Mouse (Mus musculus): ENCODE data around the gene Mcf2l.

Mcf2l gene

GRCm38 (mm10) chr8:12873357-12874046 lies at the start of gene Mcf2l:
Gene Mcf2l, plus strand, starts transcription at chr8:12873806.
- no peak for DNase-seq (ENCODE audit: low spot score)

- no peak for DNase-seq (ENCODE audit: low spot score)
Measured at GRCm38 (mm10) chr8:12824562-12824961, 49.0 kb upstream of the Mcf2l start.

- DNase-seq (ENCODE audit: low spot score), result no peak
Measured at GRCm38 (mm10) chr8:12825236-12825635, 48.4 kb upstream of the Mcf2l start.

GRCm38 (mm10) chr8:12825686-12826237 lies 47.8 kb upstream of the Mcf2l start:
- DNase-seq (ENCODE audit: low spot score), result no peak

- DNase-seq (ENCODE audit: low spot score), result no peak
Measured at GRCm38 (mm10) chr8:12827124-12827523, 46.5 kb upstream of the Mcf2l start.

GRCm38 (mm10) chr8:12828298-12828697 lies 45.3 kb upstream of the Mcf2l start:
- DNase-seq (ENCODE audit: low spot score), result no peak

- no peak for DNase-seq (ENCODE audit: low spot score)
Measured at GRCm38 (mm10) chr8:12829381-12829780, 44.2 kb upstream of the Mcf2l start.

GRCm38 (mm10) chr8:12831659-12832589 lies 41.7 kb upstream of the Mcf2l start:
- no peak for DNase-seq (ENCODE audit: low spot score)

- DNase-seq (ENCODE audit: low spot score), result no peak
Measured at GRCm38 (mm10) chr8:12833616-12834015, 40.0 kb upstream of the Mcf2l start.

- DNase-seq (ENCODE audit: low spot score), result no peak
Measured at GRCm38 (mm10) chr8:12840834-12841233, 32.8 kb upstream of the Mcf2l start.

- DNase-seq (ENCODE audit: low spot score), result no peak
Measured at GRCm38 (mm10) chr8:12842342-12842995, 31.1 kb upstream of the Mcf2l start.

GRCm38 (mm10) chr8:12844347-12844950 lies 29.2 kb upstream of the Mcf2l start:
- no peak for DNase-seq (ENCODE audit: low spot score)

- DNase-seq (ENCODE audit: low spot score), result no peak
Measured at GRCm38 (mm10) chr8:12846447-12846846, 27.2 kb upstream of the Mcf2l start.

- no peak for DNase-seq (ENCODE audit: low spot score)
Measured at GRCm38 (mm10) chr8:12851241-12851640, 22.4 kb upstream of the Mcf2l start.

GRCm38 (mm10) chr8:12856038-12856437 lies 17.6 kb upstream of the Mcf2l start:
- no peak for DNase-seq (ENCODE audit: low spot score)

GRCm38 (mm10) chr8:12863061-12863460 lies 10.5 kb upstream of the Mcf2l start:
- DNase-seq (ENCODE audit: low spot score), result no peak

- no peak for DNase-seq (ENCODE audit: low spot score)
Measured at GRCm38 (mm10) chr8:12863608-12864007, 10.0 kb upstream of the Mcf2l start.

GRCm38 (mm10) chr8:12865790-12866189 lies 7.8 kb upstream of the Mcf2l start:
- no peak for DNase-seq (ENCODE audit: low spot score)

GRCm38 (mm10) chr8:12869661-12870060 lies 3.9 kb upstream of the Mcf2l start:
- no peak for DNase-seq (ENCODE audit: low spot score)

GRCm38 (mm10) chr8:12870656-12871055 lies 3.0 kb upstream of the Mcf2l start:
- DNase-seq (ENCODE audit: low spot score), result no peak

GRCm38 (mm10) chr8:12871461-12871860 lies 2.1 kb upstream of the Mcf2l start:
- no peak for DNase-seq (ENCODE audit: low spot score)

GRCm38 (mm10) chr8:12872983-12873356 lies 636 bp upstream of the Mcf2l start:
- no peak for DNase-seq (ENCODE audit: low spot score)

All from T-cell, adult 2 months (primary cell).